Mouse (Mus musculus): Measurements from ENCODE around the gene Prr12.
A peak's percentile ranks its signal among the peaks of the same experiment; 100 is the strongest.

The Prr12 gene

GRCm38 (mm10) chr7:45077829-45078228, 25.1 kb upstream of the Prr12 start:
- DNase-seq (ENCODE audit: low read depth, low spot score), result no peak

GRCm38 (mm10) chr7:45077322-45077721, 24.6 kb upstream of the Prr12 start:
- DNase-seq (ENCODE audit: low read depth, low spot score), result no peak

GRCm38 (mm10) chr7:45076501-45076900, 23.8 kb upstream of the Prr12 start:
- DNase-seq (ENCODE audit: low read depth, low spot score), result no peak

GRCm38 (mm10) chr7:45075405-45075804, 22.7 kb upstream of the Prr12 start:
- DNase-seq (ENCODE audit: low read depth, low spot score), result no peak

- DNase-seq (ENCODE audit: low read depth, low spot score), result no peak
These were observed 21.3 kb upstream of the Prr12 start for GRCm38 (mm10) chr7:45073949-45074348.

- DNase-seq (ENCODE audit: low read depth, low spot score), result no peak
These were observed 20.6 kb upstream of the Prr12 start for GRCm38 (mm10) chr7:45073171-45073707.

- DNase-seq (ENCODE audit: low read depth, low spot score), result no peak
These were observed 19.5 kb upstream of the Prr12 start for GRCm38 (mm10) chr7:45072230-45072629.

- DNase-seq (ENCODE audit: low read depth, low spot score), result no peak
These were observed 17.0 kb upstream of the Prr12 start for GRCm38 (mm10) chr7:45069671-45070070.

- peak; percentile 76 for DNase-seq (ENCODE audit: low read depth, low spot score)
These were observed 15.3 kb upstream of the Prr12 start for GRCm38 (mm10) chr7:45068000-45068318.

GRCm38 (mm10) chr7:45067190-45067999, 14.7 kb upstream of the Prr12 start:
- no peak for DNase-seq (ENCODE audit: low read depth, low spot score)

GRCm38 (mm10) chr7:45062239-45062835, 9.7 kb upstream of the Prr12 start, which contains the start of the genes Nosip and Prrg2:
Nosip (plus strand) TSS chr7:45062429.
Prrg2 (minus strand) TSS chr7:45062677.
- peak; percentile 90 for DNase-seq (ENCODE audit: low read depth, low spot score)

- no peak for DNase-seq (ENCODE audit: low read depth, low spot score)
These were observed 8.9 kb upstream of the Prr12 start for GRCm38 (mm10) chr7:45061532-45062075.

GRCm38 (mm10) chr7:45060632-45061122, 8.0 kb upstream of the Prr12 start:
- no peak for DNase-seq (ENCODE audit: low read depth, low spot score)

- no peak for DNase-seq (ENCODE audit: low read depth, low spot score)
These were observed 6.2 kb upstream of the Prr12 start for GRCm38 (mm10) chr7:45058607-45059571.

- DNase-seq (ENCODE audit: low read depth, low spot score), result no peak
These were observed 4.3 kb upstream of the Prr12 start for GRCm38 (mm10) chr7:45056972-45057348.

- DNase-seq (ENCODE audit: low read depth, low spot score), result no peak
These were observed 3.8 kb upstream of the Prr12 start for GRCm38 (mm10) chr7:45056329-45056971.

GRCm38 (mm10) chr7:45053931-45054510, 1.3 kb upstream of the Prr12 start:
- peak; percentile 96 for DNase-seq (ENCODE audit: low read depth, low spot score)

- no peak for DNase-seq (ENCODE audit: low read depth, low spot score)
These were observed 643 bp upstream of the Prr12 start for GRCm38 (mm10) chr7:45053117-45053930.

GRCm38 (mm10) chr7:45052181-45052861, 360 bp downstream of the Prr12 start:
- DNase-seq (ENCODE audit: low read depth, low spot score), result no peak

Measured in WW6 (cell line).